Mouse (Mus musculus) retina, postnatal 1 day (tissue): ENCODE measurements around the gene Gm15517.

Experiments
- DNase-seq: peaks from one replicate; pipeline ENCODE4 v3.0.0-alpha.2; 2012

Gene Gm15517

DNA sequence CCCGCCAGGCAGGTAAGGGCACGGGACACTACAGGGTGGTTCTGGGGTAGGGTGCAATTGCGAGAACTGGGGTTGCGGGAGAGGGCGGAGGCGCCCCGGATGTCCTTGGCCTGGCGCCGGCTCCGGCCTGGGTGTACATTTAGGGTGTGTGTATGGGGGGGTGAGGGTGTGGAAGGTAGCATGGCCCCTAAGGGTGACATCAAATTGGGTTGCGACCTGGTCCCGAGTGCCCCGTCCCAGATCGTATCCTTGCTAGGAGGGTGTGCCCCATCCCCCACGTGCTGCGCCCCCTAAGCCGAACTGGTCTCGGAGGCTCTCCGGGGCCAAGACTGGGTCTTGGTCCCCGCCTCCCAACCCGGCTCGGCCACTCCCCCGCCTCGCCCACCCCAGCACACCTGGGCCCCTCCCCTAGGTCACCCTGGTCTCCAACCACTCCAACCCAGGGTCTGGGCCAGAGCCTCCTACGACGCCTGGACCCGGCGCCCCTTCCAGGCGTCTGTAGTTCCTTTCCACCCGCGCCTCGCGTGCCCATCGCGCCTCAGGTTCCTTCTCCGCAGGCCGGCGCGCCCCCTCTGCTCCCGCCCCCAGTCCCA, 49.1 kb downstream of the Gm15517 start:
- DNase-seq: peak; percentile 18

DNA sequence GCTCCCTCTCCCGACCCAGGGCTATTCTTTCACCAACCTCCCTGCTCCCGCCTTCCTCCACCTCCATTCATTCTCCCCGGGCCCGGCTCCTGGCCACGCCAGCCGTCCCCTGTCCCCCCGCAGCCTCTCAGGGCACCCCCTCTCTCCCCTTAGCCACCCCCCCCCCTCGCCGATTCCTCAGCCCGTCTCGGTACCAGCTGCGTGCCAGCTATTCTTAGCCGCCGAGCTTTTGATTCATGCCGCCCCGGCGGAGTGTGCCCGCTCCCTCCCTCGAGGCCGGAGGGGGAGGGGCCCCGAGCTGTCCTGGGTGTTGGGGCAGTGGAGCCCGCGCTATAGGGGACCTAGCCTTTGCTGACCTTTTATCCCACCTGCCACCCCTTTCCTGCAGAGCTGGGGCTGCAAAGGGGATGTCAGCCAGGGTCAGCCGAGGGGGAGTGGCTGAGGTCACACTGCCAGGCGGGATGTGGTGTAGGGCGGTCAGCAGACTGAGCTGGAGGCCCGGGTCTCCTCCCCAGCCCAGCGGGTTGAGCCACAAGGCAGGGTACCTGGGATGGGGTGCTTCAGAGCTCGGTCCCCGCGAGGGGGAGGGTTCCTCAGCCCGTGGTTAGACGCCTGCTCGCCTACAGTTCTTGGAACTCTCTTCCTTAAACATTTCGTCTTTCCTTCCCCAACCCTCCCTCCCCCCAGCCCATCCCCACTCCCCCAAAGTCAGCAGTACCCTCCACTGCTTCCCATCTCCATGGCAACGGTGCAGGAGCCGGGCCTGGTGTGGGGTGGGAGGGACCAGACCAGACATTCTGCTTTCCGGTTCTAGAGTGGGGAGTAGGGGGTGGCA, 49.8 kb downstream of the Gm15517 start:
- DNase-seq: peak; percentile 74
